8 mouse cellular contexts compared by ENCODE assay signal in the genomic region with DNA sequence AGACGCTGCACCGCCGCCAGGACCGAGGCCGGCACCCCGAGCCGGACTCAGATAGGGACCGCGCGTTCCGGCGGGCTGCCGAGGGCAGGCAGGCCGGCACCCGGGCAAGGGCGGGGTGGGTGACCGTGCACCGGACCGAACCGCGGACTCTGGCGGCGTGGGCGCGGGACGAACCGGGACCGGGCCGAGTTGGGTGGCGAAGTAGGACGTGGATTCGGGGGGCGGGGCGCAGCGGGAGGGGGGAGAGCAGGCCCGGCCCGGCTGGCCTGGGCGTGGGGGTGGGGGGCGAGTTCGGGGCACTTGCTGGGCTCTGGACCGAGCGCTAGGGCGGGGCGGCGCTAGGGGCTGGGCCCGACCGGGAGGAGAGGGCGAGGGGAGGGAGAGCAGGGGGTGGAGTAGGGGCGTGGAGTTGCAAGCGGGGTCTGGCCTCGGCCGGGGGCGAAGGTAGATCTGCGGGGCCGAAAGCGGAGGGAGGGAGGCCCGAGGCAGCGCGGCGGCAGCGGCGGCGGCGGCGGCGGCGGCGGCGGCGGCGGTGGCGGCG. TPM values are rescaled to one million over a fixed set of nuclear protein-coding genes. Genes with fewer than 3 reads are reported as not detected.
DNase-seq lines count a peak whose midpoint lies in the region; ATAC-seq lines count a peak whose summit lies in the region.

No protein-coding gene starts in this region.

- H3K4me1 ChIP-seq in embryonic facial prominence, embryonic 15.5 days = 0 out of 2 replicates have a peak, but pooled peaks cover 5% of the 10 kb centered on the region
- peaks cover 10% of the 10 kb centered on the region; the same call in 1 of the 2 replicates for H3K4me1 ChIP-seq in heart, embryonic 15.5 days (replicated peaks)

- no peaks in the 10 kb centered on the region for H3K36me3 ChIP-seq in embryonic facial prominence, embryonic 15.5 days
- H3K36me3 ChIP-seq in heart, embryonic 15.5 days = no peaks in the 10 kb centered on the region

- peak overlapping the region; percentile 31 for H3K9ac ChIP-seq in embryonic facial prominence, embryonic 15.5 days
- H3K9ac ChIP-seq in heart, embryonic 15.5 days = peak overlapping the region; percentile 61

- H3K4me2 ChIP-seq in embryonic facial prominence, embryonic 15.5 days (replicated peaks) = peak overlapping the region; percentile 62
- peak overlapping the region; percentile 90 for H3K4me2 ChIP-seq in heart, embryonic 15.5 days

- no peaks in the 10 kb centered on the region for H3K27me3 ChIP-seq in embryonic facial prominence, embryonic 15.5 days
- peaks cover 12% of the 10 kb centered on the region for H3K27me3 ChIP-seq in heart, embryonic 15.5 days

- peak; percentile 36 for DNase-seq in CD4-positive helper T cell, adult 2 months (ENCODE audit: low read depth, low spot score)
- peak; percentile 60 to 66 for DNase-seq in adrenal gland, adult 18-20 months (ENCODE audit: low spot score in 2 of 2)
- peak; percentile 81 for DNase-seq in kidney, postnatal 10 days
- DNase-seq in lung, postnatal 25 days (ENCODE audit: low spot score) = peak; percentile 54
- peak; percentile 44 to 48 for DNase-seq in spleen, postnatal 10 days (ENCODE audit: low spot score in 2 of 2)

- ATAC-seq in embryonic facial prominence, embryonic 15.5 days (ENCODE audit: insufficient number of reproducible peaks, low FRiP score, low TSS enrichment, low read depth) = peak; percentile 58
- peak; percentile 41 for ATAC-seq in heart, embryonic 15.5 days (replicated peaks; ENCODE audit: insufficient number of reproducible peaks, insufficient read depth, low FRiP score, low read depth)
- no peak for ATAC-seq in monocyte, adult 5-6 weeks (replicated peaks; ENCODE audit: insufficient number of reproducible peaks, low FRiP score, low TSS enrichment, poor library complexity, severe bottlenecking)

- H3K9me3 ChIP-seq in embryonic facial prominence, embryonic 15.5 days (replicated peaks) = no peaks in the 10 kb centered on the region
- no peaks in the 10 kb centered on the region for H3K9me3 ChIP-seq in heart, embryonic 15.5 days (replicated peaks)

- H3K4me3 ChIP-seq in embryonic facial prominence, embryonic 15.5 days (replicated peaks) = peak overlapping the region; percentile 56
- peak overlapping the region; percentile 64 for H3K4me3 ChIP-seq in heart, embryonic 15.5 days

- peak overlapping the region; percentile 65 for H3K27ac ChIP-seq in embryonic facial prominence, embryonic 15.5 days (replicated peaks)
- H3K27ac ChIP-seq in heart, embryonic 15.5 days = peak overlapping the region; percentile 62

- 18% methylated on average over 23 of the region's 73 CpGs for WGBS in embryonic facial prominence, embryonic 15.5 days
- WGBS in heart, embryonic 15.5 days = 6% methylated on average over 42 of the region's 73 CpGs

RNA-seq across cellular contexts. Expression of a gene that starts 0.5 kb away (rescaled TPM):
- total RNA-seq in adrenal gland, adult 18-20 months (2021) = 1 to 10 TPM; 8.0 to 9.1 TPM
- polyA plus RNA-seq in embryonic facial prominence, embryonic 15.5 days (2015; fragmentation: Nextera tagmentation; extraction: Ambion mirVana) = 5.3 and 5.5 TPM in 2 replicates
- polyA plus RNA-seq in heart, embryonic 15.5 days (2015; fragmentation: Nextera tagmentation; extraction: Ambion mirVana) = 3.1 and 4.2 TPM in 2 replicates
- total RNA-seq in monocyte, adult 5-6 weeks (2017) = 2.1 to 13.5 TPM (median 4.3 TPM) in 3 replicates
